Mouse (Mus musculus): Measurements from ENCODE around the gene Gtpbp8. TPM values are rescaled to one million over a fixed set of nuclear protein-coding genes. Genes with fewer than 3 reads are reported as not detected.

The Gtpbp8 gene
- total and polyA plus RNA-seq, 3 experiments, result 3.2 to 9.9 (median 8.1) TPM

DNA sequence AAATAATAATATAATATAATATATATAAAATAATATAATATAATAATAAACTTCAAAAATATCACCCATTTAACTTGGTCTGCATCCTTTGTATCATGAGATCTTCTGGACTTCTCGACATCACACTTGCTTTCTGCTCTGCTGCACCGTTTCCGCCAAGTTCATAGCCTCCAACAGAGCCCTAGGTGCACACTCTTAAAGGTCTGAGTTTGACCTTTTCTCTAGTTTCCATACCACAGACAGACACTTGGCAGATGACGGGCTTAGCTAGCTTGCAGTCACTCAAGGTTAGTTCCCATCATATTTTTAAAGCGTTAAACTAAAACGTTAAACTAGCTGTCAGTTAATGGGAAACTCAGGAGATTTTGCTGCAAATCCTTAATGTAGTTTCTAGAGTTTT lies 28.0 kb upstream of the Gtpbp8 start:
- Histone ChIP-seq H3K4me3 (no peak overlapping the region), H3K9ac (ENCODE audit: low read depth, low read length) (no peak overlapping the region), H3K27ac (no peak overlapping the region), H3K79me2 (replicated peaks; ENCODE audit: control insufficient read depth, insufficient read depth, low read length) (no peaks in the 10 kb centered on the region), H3K4me1 (ENCODE audit: control insufficient read depth, insufficient read depth, low read length) (no peaks in the 10 kb centered on the region), H3K27me3 (ENCODE audit: control insufficient read depth, insufficient read depth, low read length) (no peaks in the 10 kb centered on the region), H3K36me3 (ENCODE audit: control insufficient read depth, insufficient read depth, low read length) (no peaks in the 10 kb centered on the region)
- DNase-seq, result no peak
- WGBS, result 80% methylated on average over 6 of the region's 6 CpGs
- intact Hi-C loops (cut with DNase I), result no loop called here
- no peak for TF ChIP-seq POLR2A (IDR thresholded peaks at IDR 0.05; ENCODE audit: insufficient read depth, low read depth, low read length)
- TF ChIP-seq CTCF (IDR thresholded peaks at IDR 0.05), result no peak
- TF ChIP-seq EP300 (IDR thresholded peaks at IDR 0.05; ENCODE audit: insufficient read depth, low read depth, low read length), result no peak

DNA sequence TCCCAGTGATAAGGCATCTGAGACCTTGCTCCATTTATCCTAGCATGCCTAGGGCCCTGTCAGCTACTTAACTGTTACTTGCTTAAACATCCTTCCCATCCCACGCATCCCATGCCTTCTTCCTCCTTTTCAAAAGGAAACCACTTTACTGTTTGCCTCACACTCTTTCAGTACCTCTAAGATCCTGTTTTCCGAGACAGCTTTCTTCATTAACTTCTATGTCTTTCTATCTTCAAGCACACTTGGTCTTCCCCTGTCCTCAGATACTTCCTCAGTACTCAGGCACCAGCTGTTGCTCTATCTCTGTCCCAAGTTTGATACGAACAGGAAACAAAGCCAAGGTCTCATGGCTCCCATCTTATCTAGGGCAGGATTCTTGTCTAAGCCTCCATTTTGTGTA lies 27.5 kb upstream of the Gtpbp8 start:
- no peak overlapping the region for H3K4me3 ChIP-seq
- H3K79me2 ChIP-seq (replicated peaks; ENCODE audit: control insufficient read depth, insufficient read depth, low read length), result no peaks in the 10 kb centered on the region
- no peaks in the 10 kb centered on the region for H3K4me1 ChIP-seq (ENCODE audit: control insufficient read depth, insufficient read depth, low read length)
- H3K9ac ChIP-seq (ENCODE audit: low read depth, low read length), result no peak overlapping the region
- TF ChIP-seq CTCF (IDR thresholded peaks at IDR 0.05) (no peak), EP300 (IDR thresholded peaks at IDR 0.05; ENCODE audit: insufficient read depth, low read depth, low read length) (no peak), POLR2A (IDR thresholded peaks at IDR 0.05; ENCODE audit: insufficient read depth, low read depth, low read length) (no peak)
- no peaks in the 10 kb centered on the region for H3K27me3 ChIP-seq (ENCODE audit: control insufficient read depth, insufficient read depth, low read length)
- H3K27ac ChIP-seq, result no peak overlapping the region
- intact Hi-C loops (cut with DNase I), result no loop called here
- 62% methylated on average over 3 of the region's 3 CpGs for WGBS
- DNase-seq, result no peak
- no peaks in the 10 kb centered on the region for H3K36me3 ChIP-seq (ENCODE audit: control insufficient read depth, insufficient read depth, low read length)

DNA sequence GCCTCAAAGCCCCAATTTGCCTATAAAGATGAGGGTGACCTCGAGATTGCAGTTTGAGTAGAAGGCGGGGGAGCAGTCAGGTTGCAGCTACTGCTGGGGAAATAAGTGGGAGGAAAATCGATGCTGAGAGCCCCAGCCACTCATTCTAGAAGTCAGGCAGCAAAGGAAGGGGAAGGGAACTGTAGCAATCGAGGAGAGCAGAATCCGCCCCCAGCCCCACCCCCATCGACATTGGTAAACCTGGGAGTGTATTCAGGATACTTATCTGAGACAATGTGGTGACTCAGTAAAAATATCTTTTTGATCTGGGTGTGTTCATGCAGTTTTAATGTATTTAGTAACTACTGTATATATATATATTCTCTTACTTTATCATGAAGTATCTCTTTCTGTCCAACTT lies 26.4 kb upstream of the Gtpbp8 start:
- Histone ChIP-seq H3K36me3 (ENCODE audit: control insufficient read depth, insufficient read depth, low read length) (no peaks in the 10 kb centered on the region), H3K9ac (ENCODE audit: low read depth, low read length) (no peak overlapping the region), H3K4me3 (no peak overlapping the region), H3K79me2 (replicated peaks; ENCODE audit: control insufficient read depth, insufficient read depth, low read length) (no peaks in the 10 kb centered on the region), H3K4me1 (ENCODE audit: control insufficient read depth, insufficient read depth, low read length) (no peaks in the 10 kb centered on the region), H3K27me3 (ENCODE audit: control insufficient read depth, insufficient read depth, low read length) (no peaks in the 10 kb centered on the region), H3K27ac (no peak overlapping the region)
- intact Hi-C loops (cut with DNase I), result no loop called here
- no peak for DNase-seq
- TF ChIP-seq POLR2A (IDR thresholded peaks at IDR 0.05; ENCODE audit: insufficient read depth, low read depth, low read length), result no peak
- TF ChIP-seq EP300 (IDR thresholded peaks at IDR 0.05; ENCODE audit: insufficient read depth, low read depth, low read length), result no peak
- no peak for TF ChIP-seq CTCF (IDR thresholded peaks at IDR 0.05)
- WGBS, result 59% methylated on average over 6 of the region's 6 CpGs

DNA sequence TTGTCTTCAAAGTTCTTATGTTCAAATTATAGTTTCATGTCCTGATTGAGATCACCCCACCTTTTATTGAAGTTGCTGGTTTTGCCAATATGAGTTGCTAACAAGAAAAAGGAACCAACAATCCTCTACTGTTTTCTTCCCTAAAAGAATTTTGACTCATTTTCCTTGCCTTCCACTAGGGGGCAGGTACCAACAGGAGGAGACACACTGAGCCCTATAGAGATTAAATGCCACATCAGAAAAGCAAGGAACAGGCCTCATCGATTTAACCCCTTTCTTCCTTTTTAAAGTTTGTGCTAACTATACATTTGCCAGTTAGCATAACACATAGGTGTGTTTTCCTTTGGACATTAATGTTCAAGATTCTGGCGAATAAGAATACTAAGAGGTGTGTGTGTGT lies 21.8 kb upstream of the Gtpbp8 start:
- Histone ChIP-seq H3K9ac (ENCODE audit: low read depth, low read length) (no peak overlapping the region), H3K27ac (no peak overlapping the region), H3K4me3 (no peak overlapping the region), H3K79me2 (replicated peaks; ENCODE audit: control insufficient read depth, insufficient read depth, low read length) (no peaks in the 10 kb centered on the region), H3K4me1 (ENCODE audit: control insufficient read depth, insufficient read depth, low read length) (no peaks in the 10 kb centered on the region), H3K36me3 (ENCODE audit: control insufficient read depth, insufficient read depth, low read length) (no peaks in the 10 kb centered on the region), H3K27me3 (ENCODE audit: control insufficient read depth, insufficient read depth, low read length) (no peaks in the 10 kb centered on the region)
- DNase-seq, result no peak
- WGBS, result 38% methylated on average over 2 of the region's 2 CpGs
- peak; percentile 80 for TF ChIP-seq CTCF (IDR thresholded peaks at IDR 0.05)
- TF ChIP-seq POLR2A (IDR thresholded peaks at IDR 0.05; ENCODE audit: insufficient read depth, low read depth, low read length), result no peak
- intact Hi-C loops (cut with DNase I), result loop anchor here (1.0 to 5.0 kb wide), 3 partner anchors 254 to 355 kb away; no protein-coding TSS in a partner anchor

DNA sequence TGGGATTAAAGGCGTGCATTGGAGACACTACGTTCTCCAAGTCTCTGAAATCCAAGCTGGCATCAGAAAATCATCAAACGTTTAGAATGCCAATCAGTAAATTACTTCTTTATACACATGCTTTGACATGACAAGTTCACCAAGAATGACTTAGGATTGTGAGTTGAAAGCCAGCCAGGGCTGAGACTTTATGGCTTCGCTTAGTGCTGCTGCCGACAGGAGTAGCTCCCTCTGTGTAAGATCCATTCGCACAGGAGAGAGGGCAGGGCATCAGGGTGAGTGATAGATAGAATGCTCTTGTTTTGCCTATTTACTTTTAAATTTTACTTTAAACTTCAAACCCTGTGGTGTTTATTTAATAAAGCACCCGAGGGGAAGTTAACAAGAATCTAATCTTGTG lies 21.3 kb upstream of the Gtpbp8 start:
- Histone ChIP-seq H3K79me2 (replicated peaks; ENCODE audit: control insufficient read depth, insufficient read depth, low read length) (no peaks in the 10 kb centered on the region), H3K9ac (ENCODE audit: low read depth, low read length) (no peak overlapping the region), H3K4me1 (ENCODE audit: control insufficient read depth, insufficient read depth, low read length) (no peaks in the 10 kb centered on the region), H3K27me3 (ENCODE audit: control insufficient read depth, insufficient read depth, low read length) (no peaks in the 10 kb centered on the region), H3K27ac (no peak overlapping the region), H3K4me3 (no peak overlapping the region), H3K36me3 (ENCODE audit: control insufficient read depth, insufficient read depth, low read length) (no peaks in the 10 kb centered on the region)
- DNase-seq, result no peak
- intact Hi-C loops (cut with DNase I), result loop anchor here (5.0 kb wide), 1 partner anchor 255 kb away; no protein-coding TSS in a partner anchor
- 80% methylated on average over 7 of the region's 7 CpGs for WGBS
- no peak for TF ChIP-seq CTCF (IDR thresholded peaks at IDR 0.05)
- no peak for TF ChIP-seq POLR2A (IDR thresholded peaks at IDR 0.05; ENCODE audit: insufficient read depth, low read depth, low read length)
- TF ChIP-seq EP300 (IDR thresholded peaks at IDR 0.05; ENCODE audit: insufficient read depth, low read depth, low read length), result no peak

DNA sequence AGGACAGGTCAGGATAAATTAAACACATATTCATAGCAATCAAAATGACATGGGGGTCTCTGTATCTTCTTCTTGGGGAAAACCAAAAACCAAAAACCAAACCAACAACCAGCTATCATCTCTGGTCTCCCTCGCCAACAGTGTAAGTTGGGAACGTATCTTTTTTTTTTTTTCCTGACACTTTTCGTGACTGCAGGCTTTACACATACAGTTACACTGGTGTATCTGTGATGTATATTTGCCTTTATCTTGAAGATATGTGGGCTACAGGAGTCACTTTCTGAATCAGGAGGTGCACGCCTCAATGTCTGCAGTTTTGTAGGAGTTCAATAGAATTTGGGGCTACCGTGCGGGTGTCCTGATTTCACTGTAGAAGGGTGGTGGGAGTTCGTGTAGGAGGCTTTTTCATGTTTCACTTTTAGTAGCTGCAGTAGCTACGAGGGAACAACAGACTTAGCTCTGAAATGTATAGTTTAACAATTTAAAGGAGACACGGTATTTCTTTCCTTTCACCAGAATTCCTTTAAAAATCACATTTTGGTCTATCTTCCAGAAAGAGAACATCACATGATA lies 20.2 kb upstream of the Gtpbp8 start:
- Histone ChIP-seq H3K36me3 (ENCODE audit: control insufficient read depth, insufficient read depth, low read length) (no peaks in the 10 kb centered on the region), H3K9ac (ENCODE audit: low read depth, low read length) (no peak overlapping the region), H3K4me3 (no peak overlapping the region), H3K79me2 (replicated peaks; ENCODE audit: control insufficient read depth, insufficient read depth, low read length) (no peaks in the 10 kb centered on the region), H3K4me1 (ENCODE audit: control insufficient read depth, insufficient read depth, low read length) (no peaks in the 10 kb centered on the region), H3K27ac (no peak overlapping the region), H3K27me3 (ENCODE audit: control insufficient read depth, insufficient read depth, low read length) (no peaks in the 10 kb centered on the region)
- TF ChIP-seq POLR2A (IDR thresholded peaks at IDR 0.05; ENCODE audit: insufficient read depth, low read depth, low read length), result no peak
- no peak for TF ChIP-seq EP300 (IDR thresholded peaks at IDR 0.05; ENCODE audit: insufficient read depth, low read depth, low read length)
- no peak for TF ChIP-seq CTCF (IDR thresholded peaks at IDR 0.05)
- intact Hi-C loops (cut with DNase I), result loop anchor here (5.0 kb wide), 1 partner anchor 256 kb away; no protein-coding TSS in a partner anchor
- WGBS, result 57% methylated on average over 9 of the region's 9 CpGs
- DNase-seq, result no peak
